In genomic region chr13:101712720-101713428, GRCm38 (mm10) we compare ENCODE assay signal across 19 mouse cellular contexts. TPM values are rescaled to one million over a fixed set of nuclear protein-coding genes. Genes with fewer than 3 reads are reported as not detected.
A peak's percentile ranks its signal among the peaks of the same experiment; 100 is the strongest.
DNase-seq lines count a peak whose midpoint lies in the region; ATAC-seq and TF ChIP-seq lines count a peak whose summit lies in the region.
"Had no signal": no experiment of that assay in that cellular context is flagged by ENCODE, and none has a peak within 500 bp of the region (broad histone marks: within the 10 kb centered on the region; RNA-seq: fewer than 3 reads in every experiment).

No protein-coding gene starts in this region.

- H3K9ac ChIP-seq in heart, embryonic 14.5 days (ENCODE audit: low read length) = no peak overlapping the region
- no peak overlapping the region for H3K9ac ChIP-seq in heart, embryonic 12.5 days
- no peak overlapping the region for H3K9ac ChIP-seq in lung, embryonic 16.5 days (ENCODE audit: low read length)
- H3K9ac ChIP-seq in embryonic facial prominence, embryonic 14.5 days (ENCODE audit: low read depth, low read length) = no peak overlapping the region
- no peak overlapping the region for H3K9ac ChIP-seq in stomach, embryonic 15.5 days
- H3K9ac ChIP-seq in forebrain, postnatal 0 days = no peak overlapping the region
- H3K9ac ChIP-seq: hindbrain, embryonic 12.5 days; intestine, embryonic 15.5 days; liver, embryonic 13.5 days had no signal

- peaks cover 15% of the 10 kb centered on the region for H3K36me3 ChIP-seq in heart, embryonic 14.5 days (ENCODE audit: control insufficient read depth, insufficient read depth, low read length)
- H3K36me3 ChIP-seq in heart, embryonic 12.5 days = peaks cover 10% of the 10 kb centered on the region
- H3K36me3 ChIP-seq in lung, embryonic 16.5 days (ENCODE audit: control insufficient read depth, insufficient read depth, low read length) = peaks cover 5% of the 10 kb centered on the region; the same call in 1 of the 2 replicates
- H3K36me3 ChIP-seq in embryonic facial prominence, embryonic 14.5 days (ENCODE audit: control insufficient read depth, insufficient read depth, low read length) = peaks cover 17% of the 10 kb centered on the region; the same call in 1 of the 2 replicates
- peaks cover 10% of the 10 kb centered on the region for H3K36me3 ChIP-seq in stomach, embryonic 15.5 days
- peaks cover 8% of the 10 kb centered on the region for H3K36me3 ChIP-seq in forebrain, postnatal 0 days (ENCODE audit: insufficient read depth)

- no peak overlapping the region for H3K4me2 ChIP-seq in heart, embryonic 14.5 days (ENCODE audit: low read length)
- no peak overlapping the region for H3K4me2 ChIP-seq in heart, embryonic 12.5 days
- no peak overlapping the region for H3K4me2 ChIP-seq in lung, embryonic 16.5 days (ENCODE audit: low read depth, low read length)
- no peak overlapping the region for H3K4me2 ChIP-seq in embryonic facial prominence, embryonic 14.5 days (ENCODE audit: low read depth, low read length)
- no peak overlapping the region for H3K4me2 ChIP-seq in stomach, embryonic 15.5 days
- H3K4me2 ChIP-seq in forebrain, postnatal 0 days (ENCODE audit: low read depth) = no peak overlapping the region
- H3K4me2 ChIP-seq: hindbrain, embryonic 12.5 days; intestine, embryonic 15.5 days; liver, embryonic 13.5 days had no signal

- no peak for ATAC-seq in heart, embryonic 14.5 days (ENCODE audit: insufficient number of reproducible peaks, insufficient read depth, low FRiP score, low read depth)
- ATAC-seq in heart, embryonic 12.5 days (ENCODE audit: insufficient number of reproducible peaks, low FRiP score) = no peak
- peak; percentile 43; the same call in 1 of the 2 replicates for ATAC-seq in lung, embryonic 16.5 days (ENCODE audit: low read depth)
- peak; percentile 55; the same call in 1 of the 2 replicates for ATAC-seq in embryonic facial prominence, embryonic 14.5 days (ENCODE audit: low read depth)
- ATAC-seq in stomach, embryonic 15.5 days (ENCODE audit: insufficient read depth, low FRiP score, low read depth) = no peak
- no peak for ATAC-seq in forebrain, postnatal 0 days
- ATAC-seq: intestine, embryonic 15.5 days had no signal

- DNase-seq in lung, postnatal 14 days = no peak
- DNase-seq in embryonic facial prominence, embryonic 14.5 days (ENCODE audit: low spot score) = peak; percentile 62
- DNase-seq in forebrain, postnatal 0 days = no peak
- no peak for DNase-seq in cerebellum, adult 9-11 months
- DNase-seq: adrenal gland, postnatal 10 days; cerebellum, adult 8-10 months; kidney, postnatal 14 days; liver, embryonic 13.5 days; lung, postnatal 36 days; midbrain, embryonic 14.5 days; right cerebral cortex, postnatal 14 days had no signal

- peak overlapping the region; percentile 25 to 47; a peak in 2 of 4 replicates for H3K27ac ChIP-seq in heart, embryonic 14.5 days (replicated peaks in 1 of 2; ENCODE audit: control insufficient read depth in 1 of 2, insufficient read depth in 1 of 2, low read depth in 2 of 2, low read length in 2 of 2)
- H3K27ac ChIP-seq in heart, embryonic 12.5 days (ENCODE audit: poor library complexity, severe bottlenecking) = no peak overlapping the region
- 0 out of 2 replicates have a peak overlapping the region, but pooled peaks have one; percentile 27 for H3K27ac ChIP-seq in lung, embryonic 16.5 days (ENCODE audit: low read length)
- H3K27ac ChIP-seq in embryonic facial prominence, embryonic 14.5 days (replicated peaks; ENCODE audit: low read depth, low read length) = peak overlapping the region; percentile 35; the same call in 1 of the 2 replicates
- 0 out of 2 replicates have a peak overlapping the region, but pooled peaks have one; percentile 6 for H3K27ac ChIP-seq in stomach, embryonic 15.5 days
- no peak overlapping the region for H3K27ac ChIP-seq in forebrain, postnatal 0 days (ENCODE audit: low read depth, low read length)
- H3K27ac ChIP-seq: forebrain, embryonic 10.5 days; hindbrain, embryonic 12.5 days; intestine, embryonic 15.5 days; liver, embryonic 13.5 days had no signal

- H3K4me3 ChIP-seq in heart, embryonic 14.5 days (ENCODE audit: control insufficient read depth in 1 of 2, insufficient read depth in 1 of 2, low read depth in 1 of 2, low read length in 2 of 2) = no peak overlapping the region
- no peak overlapping the region for H3K4me3 ChIP-seq in heart, embryonic 12.5 days
- no peak overlapping the region for H3K4me3 ChIP-seq in lung, embryonic 16.5 days (ENCODE audit: low read length)
- no peak overlapping the region for H3K4me3 ChIP-seq in embryonic facial prominence, embryonic 14.5 days (ENCODE audit: low read depth, low read length)
- no peak overlapping the region for H3K4me3 ChIP-seq in stomach, embryonic 15.5 days (replicated peaks)
- H3K4me3 ChIP-seq in forebrain, postnatal 0 days (ENCODE audit: low read depth, low read length) = no peak overlapping the region
- H3K4me3 ChIP-seq: forebrain, embryonic 10.5 days; hindbrain, embryonic 12.5 days; intestine, embryonic 15.5 days; liver, embryonic 13.5 days had no signal

- H3K4me1 ChIP-seq in heart, embryonic 14.5 days (ENCODE audit: control insufficient read depth in 2 of 2, insufficient read depth in 2 of 2, low read length in 2 of 2) = peaks cover 5 to 17% of the 10 kb centered on the region in 2 experiments
- peaks cover 6% of the 10 kb centered on the region; the same call in 1 of the 2 replicates for H3K4me1 ChIP-seq in heart, embryonic 12.5 days (replicated peaks)
- peaks cover 20% of the 10 kb centered on the region for H3K4me1 ChIP-seq in lung, embryonic 16.5 days (replicated peaks; ENCODE audit: control insufficient read depth, insufficient read depth, low read length)
- H3K4me1 ChIP-seq in embryonic facial prominence, embryonic 14.5 days (ENCODE audit: control insufficient read depth, insufficient read depth, low read length) = peaks cover 4% of the 10 kb centered on the region; the same call in 1 of the 2 replicates
- 0 out of 2 replicates have a peak, but pooled peaks cover under 1% of the 10 kb centered on the region for H3K4me1 ChIP-seq in stomach, embryonic 15.5 days
- H3K4me1 ChIP-seq in forebrain, postnatal 0 days (ENCODE audit: insufficient read depth) = no peaks in the 10 kb centered on the region
- H3K4me1 ChIP-seq: hindbrain, embryonic 12.5 days; liver, embryonic 13.5 days had no signal

- no peaks in the 10 kb centered on the region for H3K27me3 ChIP-seq in heart, embryonic 14.5 days (ENCODE audit: control insufficient read depth, insufficient read depth, low read length)
- H3K27me3 ChIP-seq in heart, embryonic 12.5 days (replicated peaks) = no peaks in the 10 kb centered on the region
- no peaks in the 10 kb centered on the region for H3K27me3 ChIP-seq in lung, embryonic 16.5 days (ENCODE audit: control insufficient read depth, insufficient read depth, low read depth, low read length)
- H3K27me3 ChIP-seq in embryonic facial prominence, embryonic 14.5 days (replicated peaks; ENCODE audit: control insufficient read depth, insufficient read depth, low read length) = no peaks in the 10 kb centered on the region
- H3K27me3 ChIP-seq in stomach, embryonic 15.5 days (replicated peaks) = no peaks in the 10 kb centered on the region
- no peaks in the 10 kb centered on the region for H3K27me3 ChIP-seq in forebrain, postnatal 0 days (ENCODE audit: insufficient read depth, low read length)
- H3K27me3 ChIP-seq: hindbrain, embryonic 12.5 days; intestine, embryonic 15.5 days; liver, embryonic 13.5 days had no signal

- TF ChIP-seq CTCF in forebrain, postnatal 0 days (IDR thresholded peaks at IDR 0.05; ENCODE audit: low read depth) = no peak

- WGBS in heart, embryonic 14.5 days = 75% methylated on average over 9 of the region's 9 CpGs
- WGBS in heart, embryonic 12.5 days = 80% methylated on average over 9 of the region's 9 CpGs
- WGBS in lung, embryonic 16.5 days = 53% methylated on average over 9 of the region's 9 CpGs
- 53% methylated on average over 9 of the region's 9 CpGs for WGBS in embryonic facial prominence, embryonic 14.5 days
- WGBS in stomach, embryonic 15.5 days = 66% methylated on average over 9 of the region's 9 CpGs
- WGBS in forebrain, postnatal 0 days = 83% methylated on average over 9 of the region's 9 CpGs

- no peaks in the 10 kb centered on the region for H3K9me3 ChIP-seq in heart, embryonic 14.5 days (ENCODE audit: control insufficient read depth, low read length)
- H3K9me3 ChIP-seq in heart, embryonic 12.5 days (replicated peaks) = no peaks in the 10 kb centered on the region
- no peaks in the 10 kb centered on the region for H3K9me3 ChIP-seq in lung, embryonic 16.5 days (ENCODE audit: control insufficient read depth, low read length)
- no peaks in the 10 kb centered on the region for H3K9me3 ChIP-seq in embryonic facial prominence, embryonic 14.5 days (ENCODE audit: control insufficient read depth, low read length)
- H3K9me3 ChIP-seq in stomach, embryonic 15.5 days = no peaks in the 10 kb centered on the region
- H3K9me3 ChIP-seq in forebrain, postnatal 0 days (ENCODE audit: low read length) = no peaks in the 10 kb centered on the region
- H3K9me3 ChIP-seq: forebrain, embryonic 10.5 days; G1E; hindbrain, embryonic 12.5 days; intestine, embryonic 15.5 days; liver, embryonic 13.5 days had no signal

RNA-seq across cellular contexts. Expression of gene Pik3r1, which starts 55.1 kb away (rescaled TPM):
- 23.2 and 26.2 TPM in 2 replicates for polyA plus RNA-seq in heart, embryonic 14.5 days (2014; fragmentation: Nextera tagmentation; extraction: Ambion mirVana)
- 14.8 and 18.1 TPM in 2 replicates for polyA plus RNA-seq in heart, embryonic 12.5 days (2016; fragmentation: Nextera tagmentation; extraction: Ambion mirVana)
- 28.5 and 31.1 TPM in 2 replicates for polyA plus RNA-seq in lung, embryonic 16.5 days (2015; fragmentation: Nextera tagmentation; extraction: Ambion mirVana)
- polyA plus RNA-seq in embryonic facial prominence, embryonic 14.5 days (2014; fragmentation: Nextera tagmentation; extraction: Ambion mirVana) = 45.9 and 49.1 TPM in 2 replicates
- polyA plus RNA-seq in stomach, embryonic 15.5 days (2015; fragmentation: Nextera tagmentation; extraction: Ambion mirVana) = 49.6 and 55.0 TPM in 2 replicates
- total RNA-seq in forebrain, postnatal 0 days (2014; rRNA removed) = 112 and 117 TPM in 2 replicates
- 36.1 and 50.2 TPM in 2 replicates for polyA plus RNA-seq in forebrain, postnatal 0 days (2015; fragmentation: Nextera tagmentation; extraction: Ambion mirVana)

Comparison
In these comparisons a context has a peak if more than half of its experiments do, and no peak if none do; other contexts are left out.
1. H3K27ac ChIP-seq: peak in heart, embryonic 14.5 days (2 of 2), lung, embryonic 16.5 days (single experiment), embryonic facial prominence, embryonic 14.5 days (single experiment) and stomach, embryonic 15.5 days (single experiment); none in heart, embryonic 12.5 days (single experiment) and forebrain, postnatal 0 days (single experiment).
2. ATAC-seq: peak in lung, embryonic 16.5 days (single experiment) and embryonic facial prominence, embryonic 14.5 days (single experiment); none in heart, embryonic 14.5 days (single experiment), heart, embryonic 12.5 days (single experiment), stomach, embryonic 15.5 days (single experiment) and forebrain, postnatal 0 days (single experiment).